In the genomic region with DNA sequence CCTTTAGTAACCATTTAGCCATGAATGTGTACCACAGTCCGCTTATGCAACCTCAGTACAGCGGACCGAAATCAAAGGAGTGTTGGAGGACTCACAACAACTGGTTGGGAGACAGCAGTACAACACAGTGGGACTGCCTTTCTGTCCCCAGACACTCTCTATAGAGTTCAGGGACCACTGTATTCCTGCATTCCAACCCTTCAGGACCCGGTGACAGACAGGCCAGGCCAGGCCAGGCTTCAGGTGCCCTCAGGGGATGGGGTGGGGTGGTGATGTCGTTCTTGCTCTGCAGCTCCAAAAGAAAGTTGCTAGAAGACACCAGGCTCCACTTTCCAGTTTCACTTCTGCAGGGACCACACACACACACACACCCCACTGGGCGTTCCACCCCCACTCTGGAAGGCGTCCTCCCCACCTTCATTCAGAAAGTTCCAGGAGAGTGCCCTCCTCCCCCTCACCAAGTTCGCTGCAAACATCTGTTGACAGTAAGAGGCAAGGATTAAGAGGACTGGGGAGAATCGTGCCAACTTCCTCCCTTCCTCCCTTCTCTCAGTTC, we compare ENCODE assay signal across 11 mouse cellular contexts. TPM values are rescaled to one million over a fixed set of nuclear protein-coding genes. Genes with fewer than 3 reads are reported as not detected.
DNase-seq lines count a peak whose midpoint lies in the region; ATAC-seq lines count a peak whose summit lies in the region.
"Had no signal": no experiment of that assay in that cellular context is flagged by ENCODE, and none has a peak within 500 bp of the region (broad histone marks: within the 10 kb centered on the region; RNA-seq: fewer than 3 reads in every experiment).

No protein-coding gene starts in this region.

- ATAC-seq in megakaryocyte, adult 5-6 weeks (ENCODE audit: poor library complexity, severe bottlenecking), result peak; percentile 75

- peaks cover 18% of the 10 kb centered on the region for H3K4me1 ChIP-seq in embryonic facial prominence, embryonic 10.5 days

- no peaks in the 10 kb centered on the region for H3K9me3 ChIP-seq in embryonic facial prominence, embryonic 10.5 days

- DNase-seq in embryo, embryonic 9.5 days (ENCODE audit: extremely low spot score), result peak; percentile 36
- no peak for DNase-seq in embryo, embryonic 10.5 days (ENCODE audit: low spot score)
- DNase-seq in kidney, postnatal 4 days, result peak; percentile 42 to 65
- DNase-seq in kidney, postnatal 25 days, result no peak
- peak; percentile 45 for DNase-seq in embryonic facial prominence, embryonic 10.5 days (ENCODE audit: low spot score)
- no peak for DNase-seq in layer of hippocampus, adult 9-10 months (ENCODE audit: low spot score)
- DNase-seq in cerebellum, adult 11-12 months, result no peak
- DNase-seq: gastrocnemius, adult 2 months; kidney, adult 8-10 months; spleen, adult 18-20 months had no signal

- 29% methylated on average over 9 of the region's 9 CpGs for WGBS in embryonic facial prominence, embryonic 10.5 days

- H3K27ac ChIP-seq in embryonic facial prominence, embryonic 10.5 days (replicated peaks), result no peak overlapping the region; the same call in 1 of the 2 replicates
- H3K27ac ChIP-seq: gastrocnemius, adult 2 months had no signal

- no peaks in the 10 kb centered on the region for H3K27me3 ChIP-seq in embryonic facial prominence, embryonic 10.5 days (replicated peaks; ENCODE audit: low read depth, poor library complexity, severe bottlenecking)

- H3K36me3 ChIP-seq in embryonic facial prominence, embryonic 10.5 days (replicated peaks), result no peaks in the 10 kb centered on the region

- peak overlapping the region; percentile 28; the same call in 1 of the 2 replicates for H3K4me3 ChIP-seq in embryonic facial prominence, embryonic 10.5 days
- H3K4me3 ChIP-seq: gastrocnemius, adult 2 months had no signal

RNA-seq across cellular contexts. Expression of a gene that starts 25.2 kb away (rescaled TPM):
- 306 and 334 TPM in 2 replicates for polyA plus RNA-seq in embryonic facial prominence, embryonic 10.5 days (2016; fragmentation: Nextera tagmentation; extraction: Ambion mirVana)
- total RNA-seq in megakaryocyte, adult 5-6 weeks (2015), result 12.4 and 16.8 TPM in 2 replicates
- 31.7 and 33.8 TPM in 2 replicates for total RNA-seq in megakaryocyte, adult 5-6 weeks (2017)

Comparison
In these comparisons a context has a peak if more than half of its experiments do, and no peak if none do; other contexts are left out.
1. DNase-seq: peak in embryo, embryonic 9.5 days (single experiment), kidney, postnatal 4 days (2 of 2) and embryonic facial prominence, embryonic 10.5 days (single experiment); none in embryo, embryonic 10.5 days (single experiment), kidney, postnatal 25 days (0 of 2), layer of hippocampus, adult 9-10 months (single experiment) and cerebellum, adult 11-12 months (single experiment).